Mouse (Mus musculus): ENCODE results near the gene Ttc36. TPM values are rescaled to one million over a fixed set of nuclear protein-coding genes. Genes with fewer than 3 reads are reported as not detected.

Ttc36 gene
- total RNA-seq (2021): 1 to 10 TPM; 1.1 to 1.7 TPM
- long read RNA-seq, experiment 1: 0 reads
- long read RNA-seq, experiment 2, partial matches to known transcripts: 0 of 1 reads
- long read RNA-seq, experiment 2, other reads (novel, unspliced or antisense): 1 of 1 reads

DNA sequence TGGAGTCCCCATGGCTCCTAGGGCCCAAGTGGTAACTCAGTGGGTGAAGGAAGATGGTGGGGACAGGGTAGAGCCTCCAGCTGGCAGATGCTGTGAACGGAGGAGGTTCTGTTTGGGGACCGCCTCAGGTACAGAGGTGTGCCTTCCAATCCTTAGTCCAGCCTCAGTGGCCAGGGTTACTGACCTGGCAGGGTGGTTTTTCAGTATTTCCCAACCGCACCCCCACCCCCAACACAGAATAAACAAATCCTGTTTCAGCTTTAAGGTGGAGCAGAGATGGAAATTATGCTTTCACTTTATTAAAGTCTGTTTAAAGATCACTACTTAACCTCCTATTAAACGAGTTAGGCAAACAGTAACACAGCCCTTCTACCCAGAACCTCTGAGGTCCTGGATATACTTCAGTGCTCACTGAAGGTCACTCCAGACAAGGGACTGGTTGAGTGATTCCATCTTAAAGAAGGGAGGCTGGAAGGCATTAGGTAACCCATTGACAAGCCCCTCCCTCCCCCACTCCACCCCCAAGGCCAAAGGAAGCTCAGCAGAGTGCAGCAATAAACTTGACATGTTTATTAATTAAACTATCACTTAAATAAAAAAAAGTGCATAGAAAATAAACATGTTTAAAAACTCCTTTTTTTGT is at the start of gene Ttc36:
TSS of gene Ttc36 (minus strand) at position 265 of the 643 bp plus-strand sequence.
- no peak within 1 kb of the TSS for H3K27ac ChIP-seq
- no peak within 1 kb of the TSS for H3K4me3 ChIP-seq
- no peak for DNase-seq (ENCODE audit: low spot score in 2 of 2)
- no peak for TF ChIP-seq CTCF (conservative IDR thresholded peaks at IDR 0.05)

DNA sequence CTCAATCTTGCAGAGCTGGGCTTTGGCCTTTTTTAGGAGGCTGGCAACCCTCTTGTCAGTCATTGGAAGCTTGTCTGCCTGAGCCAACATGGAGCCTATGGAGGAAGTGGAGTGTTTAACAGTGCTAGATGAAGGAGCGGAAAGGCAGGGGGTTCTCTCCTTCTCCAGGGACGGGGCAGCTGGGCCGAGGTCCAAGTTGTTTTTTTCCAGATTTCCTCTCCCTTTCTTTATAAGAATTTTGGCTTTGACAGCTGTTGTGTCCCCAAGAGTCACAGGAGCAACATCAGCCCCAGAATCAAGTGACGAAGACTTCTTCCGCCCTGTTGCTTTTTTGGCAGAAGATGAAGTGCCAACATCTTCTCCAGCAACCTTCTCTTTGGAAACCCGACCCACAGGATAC is 44.6 kb upstream of the Ttc36 start:
- H3K4me3 ChIP-seq: no peak overlapping the region
- H3K27ac ChIP-seq: no peak overlapping the region
- DNase-seq (ENCODE audit: low spot score in 2 of 2): no peak
- no peak for TF ChIP-seq CTCF (conservative IDR thresholded peaks at IDR 0.05)

DNA sequence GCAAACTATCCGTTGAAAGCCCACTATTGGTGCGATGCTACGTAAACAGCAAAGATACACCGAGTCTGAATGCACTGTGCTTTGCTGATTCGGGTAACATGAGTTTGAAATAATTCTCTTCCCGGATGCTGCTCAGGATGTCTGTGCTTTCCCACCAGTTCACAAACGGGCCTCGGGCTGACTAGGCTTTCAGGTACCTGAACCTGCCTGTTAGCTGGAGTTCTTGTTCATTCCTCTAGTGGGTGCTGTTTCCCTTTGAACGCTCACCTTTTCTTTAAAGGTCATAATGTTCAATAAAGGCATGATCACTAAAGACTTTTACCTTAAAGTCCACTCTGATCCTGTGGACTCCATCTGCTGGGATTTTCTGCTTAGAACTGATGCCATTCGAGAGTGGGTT is 38.4 kb upstream of the Ttc36 start:
- peak; percentile 84 for TF ChIP-seq CTCF (conservative IDR thresholded peaks at IDR 0.05)
- Histone ChIP-seq H3K27ac (no peak overlapping the region), H3K4me3 (no peak overlapping the region)
- DNase-seq (ENCODE audit: low spot score in 2 of 2): no peak

DNA sequence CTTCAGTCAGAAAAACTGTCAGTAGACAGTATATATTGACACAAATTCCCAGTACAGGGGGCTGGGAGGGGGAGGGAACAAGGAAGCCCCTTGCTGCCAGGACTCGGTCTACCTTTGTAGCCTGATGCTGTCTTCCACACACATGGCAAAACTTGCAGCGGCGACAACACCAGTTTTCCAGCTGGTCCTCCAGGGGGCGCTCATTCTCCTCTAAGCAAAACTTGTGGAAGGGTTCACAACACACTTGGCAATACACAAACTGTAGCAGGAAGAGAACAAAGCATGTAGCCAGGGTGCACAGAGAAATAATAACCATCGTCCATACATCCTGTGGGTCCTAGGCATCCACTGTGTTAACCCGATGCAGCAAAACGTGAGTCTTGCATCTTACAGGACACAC is 33.6 kb upstream of the Ttc36 start:
- Histone ChIP-seq H3K4me3 (no peak overlapping the region), H3K27ac (no peak overlapping the region)
- peak; percentile 49 to 80 for DNase-seq (ENCODE audit: low spot score in 2 of 2)
- peak; percentile 95 for TF ChIP-seq CTCF (conservative IDR thresholded peaks at IDR 0.05)

DNA sequence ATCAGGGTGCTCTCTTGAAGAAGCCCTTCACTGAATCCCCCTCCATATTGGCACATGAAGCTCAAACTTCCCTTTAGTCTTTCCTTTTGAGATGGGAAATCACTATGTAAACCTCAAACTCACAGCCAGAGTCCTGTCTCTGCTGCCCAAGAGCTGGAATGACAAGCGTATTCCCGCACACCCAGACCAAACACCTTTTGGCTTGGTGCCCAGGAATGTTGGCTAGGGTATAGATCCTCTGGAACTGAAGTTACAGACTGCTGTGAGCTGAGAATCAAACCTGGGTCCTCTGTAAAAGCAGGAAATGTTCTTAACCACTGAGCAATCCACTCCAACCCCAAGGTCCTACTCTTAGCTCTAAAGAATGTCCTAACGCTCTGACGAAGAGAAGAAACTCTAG is 29.5 kb upstream of the Ttc36 start:
- DNase-seq (ENCODE audit: low spot score in 2 of 2): no peak
- Histone ChIP-seq H3K4me3 (no peak overlapping the region), H3K27ac (no peak overlapping the region)
- TF ChIP-seq CTCF (conservative IDR thresholded peaks at IDR 0.05): no peak

DNA sequence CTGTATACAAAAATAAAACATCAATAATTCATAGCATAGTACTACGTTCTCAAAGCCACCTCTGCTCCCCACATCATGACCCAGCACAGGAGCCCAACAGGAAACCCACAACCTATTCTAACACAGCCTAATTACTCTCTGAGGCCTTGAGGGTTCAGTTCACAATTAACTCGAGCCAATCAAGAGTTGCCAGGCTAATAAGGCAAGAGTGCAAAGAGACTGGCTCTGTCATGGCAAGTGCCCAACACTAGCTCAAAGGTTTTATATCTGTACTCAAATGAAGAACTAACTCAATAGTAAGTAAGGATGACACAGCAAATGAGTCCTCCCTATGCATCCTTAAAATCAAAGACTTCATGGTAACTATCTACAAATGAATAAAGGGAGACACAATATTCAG is 27.6 kb upstream of the Ttc36 start:
- no peak for TF ChIP-seq CTCF (conservative IDR thresholded peaks at IDR 0.05)
- no peak overlapping the region for H3K4me3 ChIP-seq
- peak overlapping the region; percentile 46 for H3K27ac ChIP-seq
- no peak for DNase-seq (ENCODE audit: low spot score in 2 of 2)

DNA sequence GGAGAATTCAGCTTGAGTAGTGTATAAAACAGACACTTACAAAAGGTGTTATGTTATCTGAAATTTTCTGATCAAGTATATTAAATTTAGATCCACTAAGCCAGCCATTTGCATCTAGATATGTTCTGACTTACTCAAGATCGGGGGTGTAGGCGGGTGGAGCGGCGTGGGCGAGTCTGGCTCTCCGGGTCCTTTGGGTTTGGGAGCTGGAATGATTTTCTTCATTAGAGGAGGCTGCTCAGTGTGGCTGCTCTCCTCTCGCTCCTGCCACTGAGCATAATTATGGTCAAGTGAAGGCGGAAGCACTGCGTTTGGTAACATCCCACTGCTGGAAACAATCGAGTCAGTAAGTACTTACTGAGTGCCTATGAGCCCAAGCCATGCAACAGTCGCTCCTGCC is 26.1 kb upstream of the Ttc36 start:
- H3K27ac ChIP-seq: peak overlapping the region; percentile 46; the same call in 1 of the 2 replicates
- H3K4me3 ChIP-seq: no peak overlapping the region
- no peak for TF ChIP-seq CTCF (conservative IDR thresholded peaks at IDR 0.05)
- DNase-seq (ENCODE audit: low spot score in 2 of 2): peak in 1 of 2 experiments; percentile 28

DNA sequence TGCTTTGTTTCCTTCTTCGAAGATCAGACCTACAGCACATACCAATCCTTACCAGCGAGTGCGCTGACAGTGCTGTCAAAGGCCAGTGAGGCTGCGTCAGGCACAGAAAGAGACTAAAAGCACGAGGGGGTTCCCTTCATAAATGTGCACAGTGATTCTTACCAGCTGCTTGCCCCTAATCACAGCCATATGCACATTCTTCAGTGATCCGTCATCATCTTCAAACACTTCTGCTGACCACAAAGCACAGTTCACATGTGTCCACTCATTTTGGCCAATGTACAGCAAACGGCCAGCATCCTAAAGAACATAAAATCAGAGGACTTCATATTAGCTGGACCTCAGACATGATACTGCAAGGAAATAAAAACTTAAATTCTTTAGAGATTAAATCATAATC is 23.8 kb upstream of the Ttc36 start:
- Histone ChIP-seq H3K27ac (no peak overlapping the region), H3K4me3 (no peak overlapping the region)
- TF ChIP-seq CTCF (conservative IDR thresholded peaks at IDR 0.05): no peak
- DNase-seq (ENCODE audit: low spot score in 2 of 2): no peak

DNA sequence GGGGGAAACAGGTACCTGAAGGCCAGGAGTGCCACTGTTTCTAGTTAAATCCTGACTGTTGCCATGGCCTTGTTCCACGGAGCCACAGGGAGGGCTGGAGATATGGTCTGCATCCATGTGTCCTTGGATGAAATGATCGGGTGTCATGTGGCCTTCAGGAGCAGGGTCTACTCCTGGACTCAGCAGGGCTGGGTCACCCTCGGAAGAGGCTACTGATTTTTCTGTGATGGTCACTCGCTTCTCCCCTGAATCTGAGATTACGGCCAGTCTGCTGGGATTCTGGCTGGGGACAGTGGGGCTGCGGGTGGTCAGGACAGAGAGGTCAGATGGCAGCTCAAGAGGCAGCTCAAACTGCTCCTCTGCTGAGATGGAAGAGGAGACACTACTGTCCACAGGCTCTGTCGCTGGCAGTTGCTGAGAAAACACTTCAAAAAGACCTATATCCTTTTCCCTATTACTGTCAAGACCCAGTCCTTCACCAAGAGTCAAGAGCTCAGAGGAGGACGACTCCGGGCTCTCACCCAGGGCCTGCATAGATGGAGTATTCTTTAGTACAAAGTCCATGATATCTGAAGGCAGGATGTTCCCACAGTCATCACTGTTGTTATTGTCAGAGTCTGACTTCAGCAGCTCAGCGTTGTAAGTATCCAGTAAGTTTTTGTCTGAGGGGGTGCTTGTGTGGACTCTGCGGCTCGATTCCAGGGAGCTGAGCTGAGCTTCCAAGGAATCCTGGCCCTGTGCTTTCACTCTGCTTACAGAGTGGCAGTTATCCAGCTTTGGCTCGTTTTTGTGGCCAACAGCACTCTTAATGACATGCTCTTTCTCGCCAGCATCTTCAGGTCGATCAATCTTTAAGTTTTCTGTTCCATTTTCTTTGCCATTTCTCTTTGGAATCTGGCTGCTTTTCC is 17.3 kb upstream of the Ttc36 start:
- no peak for TF ChIP-seq CTCF (conservative IDR thresholded peaks at IDR 0.05)
- DNase-seq (ENCODE audit: low spot score in 2 of 2): no peak

DNA sequence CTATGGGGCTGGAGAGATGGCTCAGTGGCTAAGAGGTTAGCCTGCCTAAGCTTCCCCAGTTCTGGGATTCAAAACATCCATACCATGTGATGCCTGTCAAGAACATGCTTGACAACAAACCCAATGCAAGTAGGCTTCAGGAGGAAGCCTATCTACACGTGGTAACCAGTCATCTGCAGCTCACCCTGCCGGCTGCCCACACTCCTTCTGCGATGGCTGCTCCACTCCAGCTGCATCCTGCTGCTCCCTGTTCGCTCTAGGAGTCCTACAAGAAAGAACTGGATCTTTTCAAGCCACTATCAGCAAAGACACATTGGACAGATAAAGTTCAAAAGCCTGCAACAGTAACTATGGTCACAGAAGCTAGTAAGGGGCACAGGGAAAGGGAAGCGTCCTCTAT is 14.7 kb upstream of the Ttc36 start:
- TF ChIP-seq CTCF (conservative IDR thresholded peaks at IDR 0.05): no peak
- Histone ChIP-seq H3K4me3 (no peak overlapping the region), H3K27ac (peak overlapping the region; percentile 62)
- peak; percentile 55 to 59 for DNase-seq (ENCODE audit: low spot score in 2 of 2)

More for the DNA sequence above, 17.3 kb upstream of the Ttc36 start:
- Histone ChIP-seq H3K4me3 (no peak overlapping the region), H3K27ac (peak overlapping the region; percentile 46; the same call in 1 of the 2 replicates)

DNA sequence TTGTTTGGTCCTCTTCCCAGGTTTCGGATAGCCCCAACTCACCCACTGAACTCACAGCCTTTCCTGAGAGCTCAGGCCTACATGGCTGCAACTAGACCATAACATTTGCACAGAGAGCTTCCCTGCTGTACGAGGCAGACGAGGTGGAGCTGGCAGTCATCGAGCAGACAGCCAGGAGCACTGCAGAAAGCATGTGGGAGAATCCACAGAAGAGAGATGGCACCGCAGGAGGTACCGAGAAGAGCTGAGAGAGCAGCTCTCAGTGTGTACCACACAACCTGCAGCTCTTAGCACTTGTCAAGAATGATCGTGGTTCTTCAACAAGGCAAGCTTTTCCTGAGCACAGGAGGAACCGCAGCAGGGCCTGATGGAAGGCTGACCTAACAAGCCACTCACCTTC is 11.3 kb upstream of the Ttc36 start:
- no peak for TF ChIP-seq CTCF (conservative IDR thresholded peaks at IDR 0.05)
- H3K4me3 ChIP-seq: no peak overlapping the region
- DNase-seq (ENCODE audit: low spot score in 2 of 2): no peak
- 0 out of 2 replicates have a peak overlapping the region, but pooled peaks have one; percentile 18 for H3K27ac ChIP-seq

DNA sequence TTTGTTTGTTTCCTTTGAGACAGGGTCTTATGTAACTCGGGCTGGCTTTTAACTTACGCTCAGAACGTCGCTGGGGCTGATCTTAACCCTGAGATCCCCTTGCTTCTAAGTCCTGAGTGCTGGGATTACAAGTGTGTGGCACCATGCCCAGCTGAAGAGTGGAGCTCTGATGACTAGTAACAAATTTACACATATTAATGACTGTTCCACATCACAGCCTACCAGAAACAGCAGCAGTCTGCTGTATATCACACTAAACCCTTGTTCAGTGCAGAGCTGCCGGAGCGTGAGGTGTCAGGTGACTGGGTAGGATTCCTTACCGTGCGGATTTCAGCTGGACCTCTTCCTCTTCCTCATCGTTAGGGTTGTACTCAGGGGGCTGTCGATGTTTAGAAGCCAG is 7.4 kb upstream of the Ttc36 start:
- DNase-seq (ENCODE audit: low spot score in 2 of 2): no peak

DNA sequence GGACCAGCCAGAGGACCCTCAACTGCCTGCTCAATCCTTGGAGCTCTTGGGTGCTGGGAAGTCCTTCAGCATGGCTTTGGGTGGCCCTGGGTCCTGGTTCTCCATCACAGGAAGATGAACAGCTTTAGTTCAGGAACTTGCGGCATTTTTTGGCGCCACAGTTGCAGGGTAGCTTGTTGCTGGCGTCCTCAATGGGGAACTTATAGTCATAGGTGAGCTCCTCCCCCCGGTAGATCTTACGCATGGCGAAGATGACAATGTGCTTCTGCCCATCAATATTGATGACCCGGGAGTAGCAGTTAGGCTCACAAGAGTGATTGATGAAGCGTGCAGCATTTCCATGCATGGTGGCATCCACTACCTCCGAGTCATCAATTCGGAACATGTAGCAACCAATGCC is 4.9 kb upstream of the Ttc36 start:
- Histone ChIP-seq H3K4me3 (no peak overlapping the region), H3K27ac (no peak overlapping the region)
- TF ChIP-seq CTCF (conservative IDR thresholded peaks at IDR 0.05): no peak
- no peak for DNase-seq (ENCODE audit: low spot score in 2 of 2)

More for the DNA sequence above, 7.4 kb upstream of the Ttc36 start:
- Histone ChIP-seq H3K4me3 (no peak overlapping the region), H3K27ac (peak overlapping the region; percentile 14)
- no peak for TF ChIP-seq CTCF (conservative IDR thresholded peaks at IDR 0.05)
